Comparison of ENCODE assay signal across 19 mouse cellular contexts in the genomic region with DNA sequence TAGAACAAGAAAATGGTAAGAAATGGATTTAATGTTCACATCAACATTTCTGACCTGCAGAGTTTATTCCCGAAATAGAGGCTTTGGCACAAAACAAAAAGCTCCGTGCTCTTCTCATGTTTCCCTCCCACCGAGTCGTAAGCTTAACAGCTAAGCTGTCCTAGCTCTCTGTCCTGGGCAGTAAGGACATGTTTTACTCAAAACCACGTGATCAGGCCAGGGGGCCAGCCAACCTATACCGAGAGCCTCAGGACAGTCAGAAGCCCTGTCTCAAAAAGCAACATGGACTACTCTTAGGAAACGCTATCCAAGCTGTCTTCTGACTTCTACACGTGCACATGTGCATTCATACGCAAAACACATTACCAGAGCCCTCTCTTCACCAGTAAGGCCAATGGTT. TPM values are rescaled to one million over a fixed set of nuclear protein-coding genes. Genes with fewer than 3 reads are reported as not detected.
A peak's percentile ranks its signal among the peaks of the same experiment; 100 is the strongest.
DNase-seq lines count a peak whose midpoint lies in the region; ATAC-seq and TF ChIP-seq lines count a peak whose summit lies in the region.
"Had no signal": no experiment of that assay in that cellular context is flagged by ENCODE, and none has a peak within 500 bp of the region (broad histone marks: within the 10 kb centered on the region; RNA-seq: fewer than 3 reads in every experiment).

No protein-coding gene starts in this region.

- 83% methylated on average over 9 of the region's 9 CpGs for WGBS in limb, embryonic 11.5 days
- WGBS in limb, embryonic 10.5 days = 86% methylated on average over 9 of the region's 9 CpGs
- 56% methylated on average over 9 of the region's 9 CpGs for WGBS in stomach, postnatal 0 days

- H3K9me3 ChIP-seq in limb, embryonic 11.5 days (ENCODE audit: control insufficient read depth, low read length) = no peaks in the 10 kb centered on the region
- H3K9me3 ChIP-seq in limb, embryonic 10.5 days (replicated peaks) = no peaks in the 10 kb centered on the region
- H3K9me3 ChIP-seq in stomach, postnatal 0 days (ENCODE audit: control insufficient read depth, low read length) = no peaks in the 10 kb centered on the region
- H3K9me3 ChIP-seq: embryonic facial prominence, embryonic 13.5 days; forebrain, embryonic 12.5 days; heart, embryonic 13.5 days; hindbrain, embryonic 13.5 days; intestine, embryonic 15.5 days had no signal

- TF ChIP-seq EP300 in stomach, postnatal 0 days (optimal IDR thresholded peaks at IDR 0.05) = no peak

- H3K4me2 ChIP-seq in limb, embryonic 11.5 days (ENCODE audit: low read depth, severe bottlenecking) = no peak overlapping the region
- H3K4me2 ChIP-seq in stomach, postnatal 0 days (replicated peaks; ENCODE audit: low read depth) = no peak overlapping the region
- H3K4me2 ChIP-seq: embryonic facial prominence, embryonic 13.5 days; forebrain, embryonic 12.5 days; heart, embryonic 13.5 days; hindbrain, embryonic 13.5 days; intestine, embryonic 15.5 days had no signal

- TF ChIP-seq CTCF in stomach, postnatal 0 days (IDR thresholded peaks at IDR 0.05; ENCODE audit: low read depth) = no peak

- intact Hi-C loops in gastrocnemius, postnatal 14 days (cut with DNase I; ENCODE audit: low total_unique reads) = no loop called here

- no peak overlapping the region for H3K27ac ChIP-seq in limb, embryonic 11.5 days (replicated peaks; ENCODE audit: low read depth, low read length)
- H3K27ac ChIP-seq in limb, embryonic 10.5 days = no peak overlapping the region
- H3K27ac ChIP-seq in stomach, postnatal 0 days (replicated peaks) = no peak overlapping the region
- H3K27ac ChIP-seq: embryonic facial prominence, embryonic 13.5 days; forebrain, embryonic 12.5 days; heart, embryonic 13.5 days; hindbrain, embryonic 13.5 days; hindbrain, postnatal 0 days; intestine, embryonic 15.5 days had no signal

- ATAC-seq in limb, embryonic 11.5 days (ENCODE audit: insufficient number of reproducible peaks, low FRiP score, low TSS enrichment, low read depth) = no peak
- no peak for ATAC-seq in stomach, postnatal 0 days (ENCODE audit: low FRiP score, low TSS enrichment)
- ATAC-seq: forebrain, postnatal 0 days; hindbrain, postnatal 0 days; intestine, embryonic 15.5 days had no signal

- H3K4me3 ChIP-seq in limb, embryonic 11.5 days (ENCODE audit: low read depth, low read length) = no peak overlapping the region
- no peak overlapping the region for H3K4me3 ChIP-seq in limb, embryonic 10.5 days
- no peak overlapping the region for H3K4me3 ChIP-seq in stomach, postnatal 0 days (ENCODE audit: low read depth, low read length)
- H3K4me3 ChIP-seq: embryonic facial prominence, embryonic 13.5 days; forebrain, embryonic 12.5 days; heart, embryonic 13.5 days; hindbrain, embryonic 13.5 days; intestine, embryonic 15.5 days had no signal

- H3K9ac ChIP-seq in limb, embryonic 11.5 days (ENCODE audit: low read length) = no peak overlapping the region
- no peak overlapping the region for H3K9ac ChIP-seq in stomach, postnatal 0 days (ENCODE audit: low read length)
- H3K9ac ChIP-seq: embryonic facial prominence, embryonic 13.5 days; forebrain, embryonic 12.5 days; forebrain, postnatal 0 days; heart, embryonic 13.5 days; hindbrain, embryonic 13.5 days; intestine, embryonic 15.5 days had no signal

- no peaks in the 10 kb centered on the region for H3K4me1 ChIP-seq in limb, embryonic 11.5 days (ENCODE audit: control insufficient read depth, insufficient read depth, low read length)
- H3K4me1 ChIP-seq in limb, embryonic 10.5 days = 0 out of 2 replicates have a peak, but pooled peaks cover 6% of the 10 kb centered on the region
- H3K4me1 ChIP-seq in stomach, postnatal 0 days (replicated peaks; ENCODE audit: control insufficient read depth, insufficient read depth) = no peaks in the 10 kb centered on the region
- H3K4me1 ChIP-seq: forebrain, embryonic 12.5 days had no signal

- H3K27me3 ChIP-seq in limb, embryonic 11.5 days (ENCODE audit: control insufficient read depth, insufficient read depth, low read length) = no peaks in the 10 kb centered on the region
- H3K27me3 ChIP-seq in limb, embryonic 10.5 days (ENCODE audit: low read depth, poor library complexity, severe bottlenecking) = no peaks in the 10 kb centered on the region
- no peaks in the 10 kb centered on the region for H3K27me3 ChIP-seq in stomach, postnatal 0 days (ENCODE audit: control insufficient read depth, insufficient read depth, low read length)
- H3K27me3 ChIP-seq: embryonic facial prominence, embryonic 13.5 days; forebrain, embryonic 12.5 days; heart, embryonic 13.5 days; hindbrain, embryonic 13.5 days; intestine, embryonic 15.5 days had no signal

- no peaks in the 10 kb centered on the region for H3K36me3 ChIP-seq in limb, embryonic 11.5 days (ENCODE audit: control insufficient read depth, insufficient read depth, low read length)
- no peaks in the 10 kb centered on the region for H3K36me3 ChIP-seq in limb, embryonic 10.5 days
- no peaks in the 10 kb centered on the region for H3K36me3 ChIP-seq in stomach, postnatal 0 days (ENCODE audit: control insufficient read depth, insufficient read depth, low read length)
- H3K36me3 ChIP-seq: embryonic facial prominence, embryonic 13.5 days; forebrain, embryonic 12.5 days; heart, embryonic 13.5 days; hindbrain, embryonic 13.5 days; intestine, embryonic 15.5 days had no signal

- peak; percentile 88 for DNase-seq in heart, adult 11 months
- DNase-seq in heart, adult 8-10 months (ENCODE audit: low spot score) = no peak
- peak; percentile 18 for DNase-seq in limb, embryonic 11.5 days (ENCODE audit: low spot score)
- no peak for DNase-seq in limb, embryonic 10.5 days (ENCODE audit: low spot score)
- peak; percentile 47 for DNase-seq in gastrocnemius, postnatal 14 days
- DNase-seq in stomach, postnatal 0 days (ENCODE audit: low spot score) = no peak
- DNase-seq in right cerebral cortex, postnatal 36 days (ENCODE audit: low spot score in 2 of 2) = no peak
- DNase-seq: adrenal gland, adult 8-10 months; adrenal gland, postnatal 36 days; cerebellum, adult 8-10 months; cerebellum, postnatal 25 days; forebrain, postnatal 0 days; kidney, adult 2 months had no signal

RNA-seq across cellular contexts. Expression of a gene that starts 23.1 kb away (rescaled TPM):
- 10 to 100 TPM; 48.4 to 62.8 (median 50.8) TPM for total RNA-seq in heart, adult 8-10 months (2022)
- polyA plus RNA-seq in limb, embryonic 11.5 days (2014; fragmentation: Nextera tagmentation; extraction: Ambion mirVana) = 13.5 and 14.9 TPM in 2 replicates
- 14.3 and 15.7 TPM in 2 replicates for polyA plus RNA-seq in limb, embryonic 10.5 days (2016; fragmentation: Nextera tagmentation; extraction: Ambion mirVana)
- total RNA-seq in gastrocnemius, postnatal 14 days (2021) = 10 to 100 TPM; 35.2 to 55.0 TPM
- 27.2 and 29.3 TPM in 2 replicates for polyA plus RNA-seq in stomach, postnatal 0 days (2015; fragmentation: Nextera tagmentation; extraction: Ambion mirVana)

Comparison
In these comparisons a context has a peak if more than half of its experiments do, and no peak if none do; other contexts are left out.
1. DNase-seq: peak in heart, adult 11 months (single experiment), limb, embryonic 11.5 days (single experiment) and gastrocnemius, postnatal 14 days (single experiment); none in heart, adult 8-10 months (single experiment), limb, embryonic 10.5 days (single experiment), stomach, postnatal 0 days (single experiment) and right cerebral cortex, postnatal 36 days (0 of 2).